ENCODE assay signal across 19 mouse cellular contexts in the genomic region with DNA sequence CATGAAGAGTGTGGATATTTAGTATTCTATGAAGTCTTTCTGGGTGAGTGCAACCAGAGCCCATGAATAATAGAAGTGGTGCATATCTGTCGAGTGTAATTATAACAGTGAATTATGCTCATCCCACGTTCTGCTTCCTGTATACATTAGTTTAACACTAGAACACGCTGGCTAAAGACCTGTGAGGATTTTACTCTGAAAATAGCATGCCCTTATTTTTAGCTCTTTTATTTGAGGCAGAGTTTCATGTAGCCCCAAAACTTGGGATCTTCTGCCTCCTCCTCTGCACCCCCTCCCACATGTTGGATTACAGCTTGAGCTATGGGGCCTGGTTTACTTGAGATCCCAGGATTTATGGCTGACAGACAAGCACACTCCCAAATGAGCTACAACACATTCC.
A peak's percentile ranks its signal among the peaks of the same experiment; 100 is the strongest.
DNase-seq lines count a peak whose midpoint lies in the region.
"Had no signal": no experiment of that assay in that cellular context is flagged by ENCODE, and none has a peak within 500 bp of the region (broad histone marks: within the 10 kb centered on the region; RNA-seq: fewer than 3 reads in every experiment).

No protein-coding gene starts in this region.

- DNase-seq in left cerebral cortex, adult 11 months (ENCODE audit: low spot score), result peak; percentile 31
- DNase-seq in left cerebral cortex, postnatal 4 days, result no peak
- DNase-seq in brain, adult 2 months (ENCODE audit: low read depth, low spot score), result peak; percentile 71
- DNase-seq in frontal cortex, postnatal 14 days (ENCODE audit: low spot score in 2 of 2), result peak; percentile 15
- DNase-seq in left cerebral cortex, postnatal 10 days (ENCODE audit: extremely low spot score in 1 of 2, low spot score in 2 of 2), result peak; percentile 19 to 35
- no peak for DNase-seq in ovary, postnatal 36 days (ENCODE audit: low spot score)
- DNase-seq in thymus, adult 18-20 months, result no peak
- DNase-seq in layer of hippocampus, adult 9-10 months (ENCODE audit: low spot score), result no peak
- DNase-seq: adrenal gland, postnatal 10 days; cerebellum, adult 11 months; cerebellum, adult 9-11 months; embryo, embryonic 11 days; gastrocnemius, adult 2 months; heart, postnatal 10 days; kidney, adult 2 months; kidney, postnatal 4 days; layer of hippocampus, postnatal 36 days; lung, embryonic 14.5 days; thymus, postnatal 25 days had no signal

- intact Hi-C loops in left cerebral cortex, postnatal 4 days (cut with DNase I), result no loop called here
- intact Hi-C loops in left cerebral cortex, postnatal 10 days (cut with DNase I), result no loop called here

Comparison
In these comparisons a context has a peak if more than half of its experiments do, and no peak if none do; other contexts are left out.
1. DNase-seq: peak in left cerebral cortex, adult 11 months (single experiment), brain, adult 2 months (single experiment), frontal cortex, postnatal 14 days (2 of 2) and left cerebral cortex, postnatal 10 days (2 of 2); none in left cerebral cortex, postnatal 4 days (single experiment), ovary, postnatal 36 days (single experiment), thymus, adult 18-20 months (0 of 2) and layer of hippocampus, adult 9-10 months (single experiment).